Mouse (Mus musculus) CH12.LX (cell line): Measurements from ENCODE around the gene Mta1. TPM values are rescaled to one million over a fixed set of nuclear protein-coding genes. Genes with fewer than 3 reads are reported as not detected.

ENCODE experiments used
- DNase-seq: peaks from one replicate; pipeline ENCODE4 v3.0.0-alpha.2; 2013; ENCODE audit errors: extremely low read depth
- H3K27ac ChIP-seq: 2 replicates; pipeline ENCODE4 v1.5.1; 2012; ENCODE audit warnings: low read depth, mild to moderate bottlenecking, control low read depth, moderate library complexity; ENCODE audit not compliant: insufficient read depth
- H3K27me3 ChIP-seq: replicated peaks from 2 replicates; pipeline ENCODE3; 2012; ENCODE audit warnings: inconsistent platforms
- H3K36me3 ChIP-seq, 2 experiments: replicated peaks in 1 of 2; 2 replicates each; pipeline versions ENCODE3 to v1.6.1; 2012; ENCODE audit warnings: inconsistent platforms in 1 of 2, low read length in 1 of 2, mild to moderate bottlenecking in 1 of 2, mixed read lengths in 1 of 2, moderate library complexity in 1 of 2; ENCODE audit not compliant: control insufficient read depth in 1 of 2, insufficient read depth in 1 of 2
- H3K4me1 ChIP-seq, 2 experiments: 2 replicates each; pipeline ENCODE4 v1.6.1; 2012; ENCODE audit warnings: inconsistent platforms in 1 of 2, moderate library complexity in 1 of 2; ENCODE audit not compliant: insufficient read depth in 2 of 2, control insufficient read depth in 1 of 2
- H3K4me2 ChIP-seq: 2 replicates; pipeline ENCODE4 v1.6.1; 2012; ENCODE audit warnings: low read depth, mild to moderate bottlenecking, control low read depth; ENCODE audit not compliant: poor library complexity, insufficient read depth, severe bottlenecking
- H3K4me3 ChIP-seq, 3 experiments: fragments of 150-350 bp in 1 of 3; sonication (generic) in 1 of 3; replicated peaks in 1 of 3; 2 replicates each; pipeline versions ENCODE3 to v1.5.1; 2011 to 2012; ENCODE audit warnings: low read depth in 2 of 3, low read length in 2 of 3, mild to moderate bottlenecking in 2 of 3, moderate library complexity in 2 of 3, control low read depth in 1 of 3, improper control_type of control experiment in 1 of 3, inconsistent platforms in 1 of 3, mixed read lengths in 1 of 3; ENCODE audit not compliant: poor library complexity in 1 of 3
- H3K79me2 ChIP-seq: replicated peaks from 2 replicates; pipeline ENCODE4 v1.6.1; 2012; ENCODE audit warnings: mild to moderate bottlenecking, moderate library complexity; ENCODE audit not compliant: control insufficient read depth, poor library complexity, insufficient read depth, severe bottlenecking; ENCODE audit errors: extremely low read depth
- H3K9ac ChIP-seq: 2 replicates; pipeline ENCODE4 v1.6.1; 2012; ENCODE audit warnings: low read depth, mild to moderate bottlenecking, control low read depth, moderate library complexity; ENCODE audit not compliant: insufficient read depth
- H3K9me3 ChIP-seq: replicated peaks from 2 replicates; pipeline ENCODE3; 2012; ENCODE audit warnings: low read length, inconsistent platforms, mixed read lengths
- BHLHE40 ChIP-seq: IDR thresholded peaks from 2 replicates; pipeline ENCODE4 v1.6.1; 2011; ENCODE audit warnings: mild to moderate bottlenecking, low read depth, low read length, improper control_type of control experiment
- CHD1 ChIP-seq: IDR thresholded peaks from 2 replicates; pipeline ENCODE4 v1.6.1; 2012; ENCODE audit warnings: low read depth, low read length, improper control_type of control experiment, inconsistent platforms
- EP300 ChIP-seq: IDR thresholded peaks from 2 replicates; pipeline ENCODE4 v1.6.1; 2011; ENCODE audit warnings: low read length, improper control_type of control experiment
- ETS1 ChIP-seq: conservative IDR thresholded peaks from 2 replicates; pipeline ENCODE4 v1.6.1; 2012; ENCODE audit warnings: low read depth, mild to moderate bottlenecking, inconsistent platforms, low read length, improper control_type of control experiment, moderate library complexity
- GABPA ChIP-seq: IDR thresholded peaks from 2 replicates; pipeline ENCODE4 v1.6.1; 2012; ENCODE audit warnings: low read depth, low read length, improper control_type of control experiment, inconsistent platforms; ENCODE audit not compliant: insufficient replicate concordance
- HCFC1 ChIP-seq: IDR thresholded peaks from 2 replicates; pipeline ENCODE4 v1.6.1; 2012; ENCODE audit warnings: low read depth, mild to moderate bottlenecking, inconsistent platforms, low read length, improper control_type of control experiment
- IRF4 ChIP-seq: IDR thresholded peaks from 2 replicates; pipeline ENCODE4 v1.6.1; 2014; ENCODE audit warnings: low read depth, mild to moderate bottlenecking, inconsistent platforms, low read length, improper control_type of control experiment
- JUND ChIP-seq: conservative IDR thresholded peaks from 2 replicates; pipeline ENCODE4 v1.6.1; 2011; ENCODE audit warnings: low read depth, low read length, improper control_type of control experiment
- KAT2A ChIP-seq: IDR thresholded peaks from 2 replicates; pipeline ENCODE4 v1.6.1; 2012; ENCODE audit warnings: low read length, improper control_type of control experiment, inconsistent platforms; ENCODE audit not compliant: insufficient replicate concordance
- MAX ChIP-seq: IDR thresholded peaks from 2 replicates; pipeline ENCODE4 v1.6.1; 2011; ENCODE audit warnings: low read length, improper control_type of control experiment
- MXI1 ChIP-seq: IDR thresholded peaks from 2 replicates; pipeline ENCODE4 v1.6.1; 2011; ENCODE audit warnings: mild to moderate bottlenecking, low read depth, low read length, improper control_type of control experiment
- NELFE ChIP-seq: IDR thresholded peaks from 2 replicates; pipeline ENCODE4 v1.6.1; 2011; ENCODE audit warnings: low read depth, low read length, improper control_type of control experiment
- NRF1 ChIP-seq: IDR thresholded peaks from 2 replicates; pipeline ENCODE4 v1.6.1; 2014; ENCODE audit warnings: low read depth, mild to moderate bottlenecking, inconsistent platforms, low read length, improper control_type of control experiment, moderate library complexity
- PAX5 ChIP-seq: IDR thresholded peaks from 2 replicates; pipeline ENCODE4 v1.6.1; 2012; ENCODE audit warnings: low read length, inconsistent platforms, mixed read lengths
- POLR2A ChIP-seq: IDR thresholded peaks from 2 replicates; pipeline ENCODE4 v1.6.1; 2011; ENCODE audit warnings: low read depth, mild to moderate bottlenecking, improper control_type of control experiment, low read length
- RAD21 ChIP-seq: IDR thresholded peaks from 2 replicates; pipeline ENCODE4 v1.6.1; 2011; ENCODE audit warnings: low read depth, mild to moderate bottlenecking, low read length, improper control_type of control experiment, moderate library complexity
- RCOR1 ChIP-seq: conservative IDR thresholded peaks from 2 replicates; pipeline ENCODE4 v1.6.1; 2012; ENCODE audit warnings: low read depth, mild to moderate bottlenecking, inconsistent platforms, low read length, improper control_type of control experiment
- USF2 ChIP-seq: conservative IDR thresholded peaks from 2 replicates; pipeline ENCODE4 v1.6.1; 2011; ENCODE audit warnings: low read depth, low read length, improper control_type of control experiment
- ZC3H11A ChIP-seq: IDR thresholded peaks from 2 replicates; pipeline ENCODE4 v1.6.1; 2012; ENCODE audit warnings: low read depth, mild to moderate bottlenecking, inconsistent platforms, low read length, improper control_type of control experiment
- ZKSCAN1 ChIP-seq: IDR thresholded peaks from 2 replicates; pipeline ENCODE4 v1.6.1; 2012; ENCODE audit warnings: low read depth, inconsistent platforms, low read length, improper control_type of control experiment, borderline replicate concordance
- ZNF384 ChIP-seq: IDR thresholded peaks from 2 replicates; pipeline ENCODE4 v1.6.1; 2012; ENCODE audit warnings: low read depth, low read length, improper control_type of control experiment, inconsistent platforms
- dilution Hi-C: fragments of 300-500 bp; cut with MboI; formaldehyde crosslinking; loops from 2 replicates; pipeline ENCODE4 v1.14.3; 2020; ENCODE audit warnings: low sequenced_read_pairs; ENCODE audit not compliant: extremely low pct_unique_long_range_greater_than_20kb, extremely low pct_ligation_motif_present
- in situ Hi-C: fragments of 300-500 bp; cut with MboI; formaldehyde crosslinking; loops from 3 replicates; pipeline ENCODE4 v1.14.3; 2019; ENCODE audit warnings: low sequenced_read_pairs, low pct_ligation_motif_present, low pct_unique_long_range_greater_than_20kb, mixed read lengths
- polyA plus RNA-seq: library from polyadenylated mRNA; unstranded; fragments of >175 nt; gene quantifications from 2 replicates; pipeline ENCODE4 v1.2.1, GENCODE M21; 2012; ENCODE audit warnings: low read depth; ENCODE audit not compliant: insufficient read length
- total RNA-seq, 2 experiments: library from RNA; depleted of rRNA; stranded (reverse); fragments of 300-350 nt in 1 of 2; fragments of >200 nt in 1 of 2; gene quantifications; 2 replicates each; pipeline ENCODE4 v1.2.3; 2012 to 2014

Mta1 gene
- total and polyA plus RNA-seq, 3 experiments = 11.5 to 76.7 (median 39.4) TPM

DNA sequence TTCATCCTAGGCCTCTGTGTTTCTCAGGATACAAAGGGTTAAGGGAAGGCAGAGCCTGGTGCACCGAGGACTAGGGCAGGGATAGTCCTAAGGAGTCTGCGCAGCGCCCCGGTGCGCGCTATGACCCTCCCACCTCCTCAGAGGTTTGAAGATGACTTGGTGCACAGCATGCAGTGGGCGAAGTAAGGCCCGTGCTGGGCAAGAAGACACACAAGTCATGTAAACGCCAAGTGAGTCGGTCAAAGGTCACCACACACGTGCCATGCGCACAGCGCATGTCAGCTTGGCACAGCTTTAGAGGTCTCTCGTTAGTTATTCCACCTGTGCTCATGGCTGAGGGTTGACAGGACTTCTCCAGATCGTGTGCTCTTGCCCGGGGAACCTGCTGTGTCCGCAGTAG, 8.0 kb upstream of the Mta1 start:
- Histone ChIP-seq H3K9me3 (no peaks in the 10 kb centered on the region), H3K4me2 (no peak overlapping the region), H3K79me2 (no peaks in the 10 kb centered on the region), H3K9ac (no peak overlapping the region), H3K27ac (no peak overlapping the region), H3K4me3 (no peak overlapping the region), H3K27me3 (peaks cover 1% of the 10 kb centered on the region), H3K4me1 (peaks cover 9 to 31% of the 10 kb centered on the region in 2 experiments), H3K36me3 (no peaks in the 10 kb centered on the region)
- DNase-seq = no peak
- TF ChIP-seq KAT2A = no peak
- no peak for TF ChIP-seq NELFE
- no peak for TF ChIP-seq EP300
- TF ChIP-seq POLR2A = no peak
- TF ChIP-seq ZC3H11A = no peak
- no peak for TF ChIP-seq GABPA
- no peak for TF ChIP-seq RCOR1
- no peak for TF ChIP-seq RAD21
- TF ChIP-seq USF2 = no peak
- TF ChIP-seq MAX = no peak
- no peak for TF ChIP-seq JUND
- dilution Hi-C loops (no loop called here), in situ Hi-C loops (no loop called here)

DNA sequence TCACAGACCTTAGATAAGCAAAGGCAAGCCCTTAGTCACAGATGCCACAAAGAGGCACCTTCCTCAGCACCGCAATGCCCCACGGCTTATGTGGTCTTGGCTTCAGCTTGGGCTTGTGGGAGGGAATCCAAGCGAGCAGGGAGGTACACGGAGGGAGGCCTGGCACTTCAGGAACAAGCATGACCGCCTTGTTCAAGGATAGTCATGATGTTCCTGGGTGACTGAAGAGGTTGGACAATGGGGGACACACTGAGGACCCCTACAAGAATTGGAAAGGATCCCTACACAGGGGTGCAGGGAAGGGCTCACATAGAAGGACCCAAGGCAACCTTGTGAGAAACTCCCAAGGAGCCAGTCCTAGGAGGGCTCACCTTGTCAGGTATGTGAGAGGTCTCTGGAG, 1.0 kb upstream of the Mta1 start:
- Histone ChIP-seq H3K27me3 (peaks cover 2% of the 10 kb centered on the region), H3K79me2 (peaks cover 23% of the 10 kb centered on the region), H3K36me3 (peaks cover 0 to 16% of the 10 kb centered on the region in 2 experiments), H3K9me3 (no peaks in the 10 kb centered on the region), H3K4me3 (no peak overlapping the region), H3K27ac (no peak overlapping the region), H3K9ac (no peak overlapping the region), H3K4me2 (no peak overlapping the region), H3K4me1 (peaks cover 25 to 53% of the 10 kb centered on the region in 2 experiments)
- in situ Hi-C loops (no loop called here), dilution Hi-C loops (no loop called here)
- no peak for DNase-seq
- TF ChIP-seq HCFC1 = no peak
- no peak for TF ChIP-seq CHD1
- no peak for TF ChIP-seq NRF1
- TF ChIP-seq ZNF384 = no peak
- TF ChIP-seq USF2 = no peak

DNA sequence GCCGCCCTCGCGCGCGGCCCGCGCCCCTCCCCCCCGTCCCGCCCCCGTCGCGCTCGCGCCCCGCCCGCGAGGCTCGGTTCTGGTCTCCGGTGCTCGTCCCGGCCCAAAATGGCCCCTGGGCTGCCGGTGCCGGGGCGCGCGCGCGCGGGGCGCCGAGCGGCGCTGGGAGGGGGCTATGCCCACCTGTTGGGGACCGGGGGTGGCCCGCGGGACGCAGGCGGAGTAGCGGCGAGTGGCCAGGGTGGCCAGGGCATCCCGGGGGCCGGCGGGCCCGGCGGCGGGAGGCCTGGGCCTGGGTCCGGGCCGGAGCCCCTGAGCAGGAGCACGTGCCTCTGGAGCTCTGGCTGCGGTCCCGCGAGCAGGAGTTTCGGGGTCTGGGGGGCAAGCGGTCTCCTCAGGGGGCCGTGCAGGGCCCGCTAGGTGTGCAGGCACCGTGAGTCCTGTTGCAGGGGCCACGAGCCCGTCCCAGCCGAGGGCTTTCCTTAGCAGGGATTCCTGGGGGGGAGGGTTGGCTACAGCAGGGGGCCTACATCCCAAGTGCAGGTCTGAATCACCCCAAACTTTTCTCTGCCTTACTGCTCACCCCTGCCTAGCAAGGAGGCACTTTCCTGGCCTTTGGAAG, 563 bp downstream of the Mta1 start:
- Histone ChIP-seq H3K9ac (peak overlapping the region; percentile 99), H3K27me3 (peaks cover 2% of the 10 kb centered on the region), H3K79me2 (peaks cover 29% of the 10 kb centered on the region), H3K27ac (no peak overlapping the region), H3K36me3 (peaks cover 0 to 28% of the 10 kb centered on the region in 2 experiments), H3K4me1 (peaks cover 25 to 53% of the 10 kb centered on the region in 2 experiments), H3K4me2 (peak overlapping the region; percentile 78), H3K9me3 (no peaks in the 10 kb centered on the region), H3K4me3 (peak overlapping the region; percentile 71 to 96 (median 91))
- dilution Hi-C loops = no loop called here
- no peak for DNase-seq
- TF ChIP-seq EP300 (no peak), ZKSCAN1 (no peak), MXI1 (no peak), ETS1 (no peak), ZC3H11A (no peak), BHLHE40 (no peak), PAX5 (no peak), JUND (no peak), IRF4 (no peak), ZNF384 (no peak)
- in situ Hi-C loops = no loop called here
